Mouse (Mus musculus) kidney, embryonic 15.5 days (tissue): ENCODE measurements around the gene 1110059E24Rik. TPM values are rescaled to one million over a fixed set of nuclear protein-coding genes. Genes with fewer than 3 reads are reported as not detected.
A peak's percentile ranks its signal among the peaks of the same experiment; 100 is the strongest.

Experiments
- ATAC-seq: fragments of 200-750 bp; cut with Nextera tagmentation; replicated peaks from 2 replicates; pipeline ENCODE4 v1.8.0; 2017; ENCODE audit warnings: moderate TSS enrichment; ENCODE audit not compliant: low FRiP score
- H3K27ac ChIP-seq: fragments of 300-500 bp; sonication (generic); 2 replicates; pipeline ENCODE4 v1.5.1; 2015; ENCODE audit warnings: mild to moderate bottlenecking, inconsistent platforms
- H3K27me3 ChIP-seq: fragments of 300-500 bp; sonication (generic); 2 replicates; pipeline ENCODE4 v1.6.1; 2015; ENCODE audit warnings: inconsistent platforms
- H3K36me3 ChIP-seq: fragments of 300-500 bp; sonication (generic); 2 replicates; pipeline ENCODE4 v1.6.1; 2015; ENCODE audit warnings: inconsistent platforms
- H3K4me1 ChIP-seq: fragments of 300-500 bp; sonication (generic); 2 replicates; pipeline ENCODE4 v1.6.1; 2015; ENCODE audit warnings: inconsistent platforms
- H3K4me2 ChIP-seq: fragments of 300-500 bp; sonication (generic); 2 replicates; pipeline ENCODE4 v1.6.1; 2015; ENCODE audit warnings: moderate library complexity, mild to moderate bottlenecking, inconsistent platforms
- H3K4me3 ChIP-seq: fragments of 300-500 bp; sonication (generic); replicated peaks from 2 replicates; pipeline ENCODE4 v1.5.1; 2015; ENCODE audit warnings: mild to moderate bottlenecking, inconsistent platforms
- H3K9ac ChIP-seq: fragments of 300-500 bp; sonication (generic); 2 replicates; pipeline ENCODE4 v1.6.1; 2015; ENCODE audit warnings: mild to moderate bottlenecking, inconsistent platforms
- H3K9me3 ChIP-seq: fragments of 300-500 bp; sonication (generic); replicated peaks from 2 replicates; pipeline ENCODE4 v1.6.1; 2016; ENCODE audit warnings: inconsistent platforms
- WGBS: fragments of 180-500 bp; shearing (Covaris S2); methylation state at CpG from one replicate; pipeline ENCODE4 v1.1.7; 2015; ENCODE audit warnings: mixed read lengths; 5-methylcytosine and 5-hydroxymethylcytosine counted together
- polyA plus RNA-seq: library from polyadenylated mRNA; unstranded; fragments of >200 nt; fragmentation: Nextera tagmentation; extraction: Ambion mirVana; gene quantifications from 2 replicates; pipeline ENCODE4 v1.2.1, GENCODE M21; 2015

1110059E24Rik gene
- polyA plus RNA-seq, 1 experiment from 2014 or later = 61.9 TPM

GRCm38 (mm10) chr19:21589888-21590287 is 62.9 kb downstream of the 1110059E24Rik start:
- ATAC-seq = no peak
- Histone ChIP-seq H3K4me1 (no peaks in the 10 kb centered on the region), H3K4me2 (no peak overlapping the region), H3K27me3 (no peaks in the 10 kb centered on the region), H3K4me3 (no peak overlapping the region), H3K9ac (no peak overlapping the region), H3K36me3 (peaks cover 9% of the 10 kb centered on the region), H3K9me3 (no peaks in the 10 kb centered on the region; the same call in 1 of the 2 replicates), H3K27ac (no peak overlapping the region)
- WGBS = 98% methylated on average over 1 of the region's 1 CpGs

GRCm38 (mm10) chr19:21587593-21587992 is 65.2 kb downstream of the 1110059E24Rik start:
- Histone ChIP-seq H3K4me2 (no peak overlapping the region), H3K4me3 (no peak overlapping the region), H3K9me3 (no peaks in the 10 kb centered on the region; the same call in 1 of the 2 replicates), H3K36me3 (peaks cover 6% of the 10 kb centered on the region; the same call in 1 of the 2 replicates), H3K9ac (no peak overlapping the region), H3K4me1 (no peaks in the 10 kb centered on the region), H3K27ac (no peak overlapping the region), H3K27me3 (no peaks in the 10 kb centered on the region)
- no peak for ATAC-seq
- 78% methylated on average over 4 of the region's 4 CpGs for WGBS

DNA sequence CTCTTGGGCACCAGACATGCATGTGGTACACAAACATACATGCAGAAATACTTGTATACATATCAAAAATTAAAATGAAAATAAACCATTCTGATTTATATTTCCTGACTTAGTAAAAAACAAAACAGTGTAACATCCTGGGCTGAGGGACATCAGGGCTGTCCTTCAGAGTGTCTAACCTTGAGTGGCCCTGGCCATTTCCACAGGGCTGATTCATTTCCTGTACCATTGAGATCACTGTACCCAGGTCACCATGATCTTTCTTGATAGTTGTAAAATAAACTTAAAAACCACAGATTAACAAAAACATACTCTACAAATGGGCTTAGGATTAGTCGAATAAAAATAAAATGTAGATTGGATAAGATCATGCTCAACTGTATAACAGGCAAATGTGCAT is 66.2 kb downstream of the 1110059E24Rik start:
- Histone ChIP-seq H3K4me2 (no peak overlapping the region), H3K27me3 (no peaks in the 10 kb centered on the region), H3K36me3 (0 out of 2 replicates have a peak, but pooled peaks cover 3% of the 10 kb centered on the region), H3K9me3 (no peaks in the 10 kb centered on the region), H3K4me1 (no peaks in the 10 kb centered on the region), H3K27ac (no peak overlapping the region), H3K9ac (no peak overlapping the region), H3K4me3 (no peak overlapping the region)
- no peak for ATAC-seq
- 91% methylated on average over 1 of the region's 1 CpGs for WGBS

DNA sequence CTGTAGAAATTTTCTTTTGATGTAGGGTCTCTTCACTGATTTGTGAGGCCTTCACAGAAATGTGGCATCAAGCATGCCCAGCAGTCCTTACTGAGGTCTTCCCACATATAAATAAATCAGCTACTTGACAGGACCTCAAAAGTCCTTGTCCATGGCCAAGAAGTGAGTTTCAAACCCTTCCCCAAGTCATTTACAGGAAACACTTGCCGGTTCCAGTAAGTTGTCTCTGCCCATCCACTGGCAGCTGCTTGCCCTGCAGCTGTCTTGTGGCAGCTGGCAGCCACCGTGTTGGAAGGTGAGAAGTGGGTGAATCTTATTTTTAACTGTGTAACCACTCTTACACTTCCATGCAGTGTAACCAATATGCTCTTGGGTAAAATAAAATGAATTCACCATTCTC is 66.9 kb downstream of the 1110059E24Rik start:
- H3K9ac ChIP-seq = no peak overlapping the region
- H3K9me3 ChIP-seq = no peaks in the 10 kb centered on the region
- no peaks in the 10 kb centered on the region; the same call in 1 of the 2 replicates for H3K4me1 ChIP-seq
- no peak overlapping the region for H3K27ac ChIP-seq
- no peaks in the 10 kb centered on the region for H3K27me3 ChIP-seq
- 81% methylated on average over 2 of the region's 2 CpGs for WGBS
- H3K4me3 ChIP-seq = no peak overlapping the region
- no peaks in the 10 kb centered on the region for H3K36me3 ChIP-seq
- ATAC-seq = no peak
- H3K4me2 ChIP-seq = no peak overlapping the region

- H3K27ac ChIP-seq = no peak overlapping the region
- no peaks in the 10 kb centered on the region for H3K36me3 ChIP-seq
- 85% methylated on average over 5 of the region's 5 CpGs for WGBS
- H3K9ac ChIP-seq = no peak overlapping the region
- H3K27me3 ChIP-seq = no peaks in the 10 kb centered on the region
- no peak for ATAC-seq
- no peak overlapping the region for H3K4me2 ChIP-seq
- H3K9me3 ChIP-seq = no peaks in the 10 kb centered on the region
- H3K4me3 ChIP-seq = no peak overlapping the region
- no peaks in the 10 kb centered on the region; the same call in 1 of the 2 replicates for H3K4me1 ChIP-seq
These were observed 68.8 kb downstream of the 1110059E24Rik start for GRCm38 (mm10) chr19:21583986-21584385.

DNA sequence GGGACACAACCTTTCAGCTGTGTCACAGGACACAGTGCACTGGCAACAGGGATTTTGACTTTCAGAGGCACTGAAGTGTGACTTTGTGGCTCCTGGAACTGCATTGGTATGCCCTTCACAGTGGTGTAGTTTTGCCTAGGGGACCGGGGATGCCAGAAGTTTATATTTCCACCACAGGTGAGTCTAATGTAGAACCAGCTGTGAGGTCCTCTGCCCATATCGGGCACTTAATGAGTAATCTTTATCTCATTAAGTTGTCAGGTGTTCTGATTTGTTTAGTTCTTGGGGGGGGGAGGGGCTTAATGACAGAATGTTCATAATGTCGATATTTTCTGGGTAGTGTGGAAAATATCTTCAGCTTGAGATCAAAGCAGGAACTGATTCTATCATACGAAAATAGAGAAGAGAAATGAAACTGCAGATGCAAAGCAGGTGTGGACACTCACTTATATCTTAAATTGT is 69.2 kb downstream of the 1110059E24Rik start:
- H3K4me1 ChIP-seq = no peaks in the 10 kb centered on the region; the same call in 1 of the 2 replicates
- no peaks in the 10 kb centered on the region for H3K27me3 ChIP-seq
- H3K27ac ChIP-seq = no peak overlapping the region
- 73% methylated on average over 4 of the region's 4 CpGs for WGBS
- no peak overlapping the region for H3K9ac ChIP-seq
- no peak overlapping the region for H3K4me2 ChIP-seq
- no peaks in the 10 kb centered on the region for H3K9me3 ChIP-seq
- no peak overlapping the region for H3K4me3 ChIP-seq
- H3K36me3 ChIP-seq = no peaks in the 10 kb centered on the region
- no peak for ATAC-seq

DNA sequence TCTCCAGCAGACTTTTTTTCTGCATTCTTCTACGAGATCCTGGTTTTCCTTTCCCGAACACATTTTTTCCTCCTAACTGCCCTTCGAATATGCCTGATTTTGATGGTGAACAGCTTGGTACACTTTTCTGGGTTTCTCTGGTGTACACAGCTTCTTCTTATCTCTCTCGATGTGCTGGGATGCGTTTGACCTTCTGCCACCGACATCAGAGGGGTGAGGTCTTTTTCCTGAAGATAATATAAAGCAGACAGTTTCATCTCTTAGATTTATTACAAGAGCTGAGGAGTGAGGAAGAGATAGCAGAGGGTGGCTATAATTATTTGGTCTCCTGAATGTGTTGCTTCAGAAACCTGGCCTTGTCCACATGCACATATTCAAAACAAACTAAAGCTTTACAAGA is 71.4 kb downstream of the 1110059E24Rik start:
- H3K4me2 ChIP-seq = no peak overlapping the region
- 32% methylated on average over 6 of the region's 6 CpGs for WGBS

GRCm38 (mm10) chr19:21579896-21580295 is 72.9 kb downstream of the 1110059E24Rik start:
- Histone ChIP-seq H3K4me3 (no peak overlapping the region), H3K9ac (no peak overlapping the region), H3K4me2 (no peak overlapping the region), H3K9me3 (no peaks in the 10 kb centered on the region), H3K27ac (no peak overlapping the region), H3K36me3 (no peaks in the 10 kb centered on the region), H3K4me1 (no peaks in the 10 kb centered on the region; the same call in 1 of the 2 replicates), H3K27me3 (no peaks in the 10 kb centered on the region)
- 83% methylated on average over 3 of the region's 3 CpGs for WGBS
- ATAC-seq = peak; percentile 25; the same call in 1 of the 2 replicates

More for the DNA sequence above, 71.4 kb downstream of the 1110059E24Rik start:
- no peaks in the 10 kb centered on the region for H3K9me3 ChIP-seq
- H3K4me1 ChIP-seq = no peaks in the 10 kb centered on the region; the same call in 1 of the 2 replicates
- ATAC-seq = no peak
- no peak overlapping the region for H3K4me3 ChIP-seq
- H3K27me3 ChIP-seq = no peaks in the 10 kb centered on the region
- H3K36me3 ChIP-seq = no peaks in the 10 kb centered on the region
- no peak overlapping the region for H3K9ac ChIP-seq
- H3K27ac ChIP-seq = no peak overlapping the region

DNA sequence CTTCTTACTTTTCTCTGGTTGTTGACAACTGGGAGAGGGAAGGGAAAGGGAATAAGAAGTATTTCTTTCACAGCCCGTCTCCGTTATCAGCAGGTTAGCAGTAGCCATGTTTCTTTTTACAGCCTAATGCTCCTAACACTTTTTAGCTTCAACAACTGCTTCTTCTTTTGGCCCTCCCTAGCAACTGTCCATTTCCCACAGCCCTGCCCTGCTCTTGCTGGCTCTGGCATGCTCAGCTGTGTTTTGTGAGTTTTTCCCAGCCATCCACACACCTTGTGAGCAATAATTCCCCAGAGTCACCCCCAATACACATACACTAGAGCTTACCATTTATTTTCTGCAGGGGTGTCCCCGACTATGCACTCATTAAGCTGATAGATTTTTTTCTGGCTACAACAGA is 75.3 kb downstream of the 1110059E24Rik start:
- H3K9me3 ChIP-seq = no peaks in the 10 kb centered on the region
- no peaks in the 10 kb centered on the region for H3K27me3 ChIP-seq
- H3K36me3 ChIP-seq = no peaks in the 10 kb centered on the region
- H3K4me2 ChIP-seq = no peak overlapping the region
- H3K9ac ChIP-seq = no peak overlapping the region
- no peak overlapping the region for H3K27ac ChIP-seq
- H3K4me1 ChIP-seq = peaks cover 3% of the 10 kb centered on the region; the same call in 1 of the 2 replicates
- no peak overlapping the region for H3K4me3 ChIP-seq
- ATAC-seq = no peak
- WGBS = 63% methylated on average over 3 of the region's 3 CpGs

DNA sequence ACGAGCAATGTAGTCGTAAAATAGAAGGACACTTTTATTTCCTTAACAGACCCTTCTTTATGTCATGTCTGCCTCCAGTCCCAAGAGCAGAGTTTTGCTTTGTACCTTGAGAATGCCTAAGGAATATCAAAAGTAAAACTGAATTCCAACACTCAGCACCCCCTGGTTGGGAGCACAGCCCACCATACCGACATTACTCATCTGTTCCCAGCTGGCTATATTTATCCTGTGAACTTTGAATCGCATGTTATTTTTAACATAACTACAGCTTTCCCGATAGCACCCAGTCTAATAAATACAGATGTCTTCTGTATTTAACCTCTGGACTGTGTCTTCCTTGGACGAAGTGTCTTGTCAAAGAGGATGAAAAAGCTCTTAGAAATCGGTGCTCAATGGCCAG is 80.8 kb downstream of the 1110059E24Rik start:
- Histone ChIP-seq H3K9me3 (no peaks in the 10 kb centered on the region), H3K4me2 (peak overlapping the region; percentile 51), H3K27ac (0 out of 2 replicates have a peak overlapping the region, but pooled peaks have one; percentile 45), H3K9ac (no peak overlapping the region), H3K4me3 (peak overlapping the region; percentile 17; the same call in 1 of the 2 replicates), H3K27me3 (no peaks in the 10 kb centered on the region), H3K4me1 (peaks cover 15% of the 10 kb centered on the region), H3K36me3 (no peaks in the 10 kb centered on the region)
- 0 out of 2 replicates have a peak, but pooled peaks have one; percentile 1 for ATAC-seq
- WGBS = 30% methylated on average over 7 of the region's 7 CpGs

GRCm38 (mm10) chr19:21571223-21571980 is 81.4 kb downstream of the 1110059E24Rik start:
- H3K4me2 ChIP-seq = peak overlapping the region; percentile 51
- H3K4me1 ChIP-seq = peaks cover 15% of the 10 kb centered on the region
- peak; percentile 64 for ATAC-seq
- H3K4me3 ChIP-seq = peak overlapping the region; percentile 17; the same call in 1 of the 2 replicates
- H3K27me3 ChIP-seq = no peaks in the 10 kb centered on the region
- 21% methylated on average over 16 of the region's 16 CpGs for WGBS
- H3K9ac ChIP-seq = no peak overlapping the region
- no peaks in the 10 kb centered on the region for H3K36me3 ChIP-seq
- H3K27ac ChIP-seq = 0 out of 2 replicates have a peak overlapping the region, but pooled peaks have one; percentile 45
- H3K9me3 ChIP-seq = no peaks in the 10 kb centered on the region

GRCm38 (mm10) chr19:21570778-21571177 is 82.0 kb downstream of the 1110059E24Rik start:
- H3K27ac ChIP-seq = no peak overlapping the region
- no peak overlapping the region for H3K4me2 ChIP-seq
- H3K36me3 ChIP-seq = no peaks in the 10 kb centered on the region
- H3K4me1 ChIP-seq = peaks cover 15% of the 10 kb centered on the region
- H3K4me3 ChIP-seq = no peak overlapping the region
- H3K27me3 ChIP-seq = no peaks in the 10 kb centered on the region
- ATAC-seq = no peak; the same call in 1 of the 2 replicates
- 47% methylated on average over 8 of the region's 8 CpGs for WGBS
- no peak overlapping the region for H3K9ac ChIP-seq
- no peaks in the 10 kb centered on the region for H3K9me3 ChIP-seq
